Comparison of ENCODE assay signal across 27 mouse cellular contexts in the genomic region with DNA sequence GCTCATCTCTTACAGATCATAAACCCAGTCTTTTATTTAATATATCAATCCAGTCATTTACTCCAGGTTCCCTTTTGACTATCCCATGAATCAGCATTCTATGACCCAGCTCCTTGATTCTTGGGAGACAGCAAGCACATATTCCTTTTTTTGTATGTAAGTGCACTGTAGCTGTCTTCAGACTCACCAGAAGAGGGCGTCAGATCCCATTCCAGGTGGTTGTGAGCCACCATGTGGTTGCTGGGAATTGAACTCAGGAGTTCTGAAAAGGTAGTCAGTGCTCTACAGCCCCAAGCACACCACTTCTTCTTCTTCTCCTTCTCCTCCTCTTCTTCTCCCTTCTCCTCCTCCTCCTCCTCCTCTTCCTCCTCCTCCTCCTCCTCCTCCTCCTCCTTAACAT. TPM values are rescaled to one million over a fixed set of nuclear protein-coding genes. Genes with fewer than 3 reads are reported as not detected.
DNase-seq lines count a peak whose midpoint lies in the region; ATAC-seq and TF ChIP-seq lines count a peak whose summit lies in the region.
"Had no signal": no experiment of that assay in that cellular context is flagged by ENCODE, and none has a peak within 500 bp of the region (broad histone marks: within the 10 kb centered on the region; RNA-seq: fewer than 3 reads in every experiment).

No protein-coding gene starts in this region.

- H3K27ac ChIP-seq in layer of hippocampus, adult 2 months: no peak overlapping the region
- H3K27ac ChIP-seq in ES-Bruce4 (ENCODE audit: insufficient read depth, low read length): no peak overlapping the region
- H3K27ac ChIP-seq: forebrain, embryonic 15.5 days; hindbrain, embryonic 14.5 days; limb, embryonic 10.5 days; limb, embryonic 15.5 days; macrophage; midbrain, embryonic 13.5 days; neural tube, embryonic 15.5 days had no signal

- H3K4me3 ChIP-seq in layer of hippocampus, adult 2 months: no peak overlapping the region
- H3K4me3 ChIP-seq in ES-Bruce4 (ENCODE audit: low read depth, low read length): no peak overlapping the region
- H3K4me3 ChIP-seq: forebrain, embryonic 15.5 days; limb, embryonic 10.5 days; limb, embryonic 15.5 days; midbrain, embryonic 13.5 days; neural tube, embryonic 15.5 days had no signal

- H3K9ac ChIP-seq in ES-Bruce4 (ENCODE audit: low read depth, poor library complexity, severe bottlenecking): no peak overlapping the region
- H3K9ac ChIP-seq: forebrain, embryonic 15.5 days; hindbrain, embryonic 14.5 days; limb, embryonic 15.5 days; midbrain, embryonic 13.5 days; neural tube, embryonic 15.5 days had no signal

- no peaks in the 10 kb centered on the region for H3K4me1 ChIP-seq in ES-Bruce4 (ENCODE audit: control insufficient read depth, insufficient read depth, low read length)

- H3K36me3 ChIP-seq in ES-Bruce4 (ENCODE audit: control insufficient read depth, insufficient read depth, low read length, poor library complexity, severe bottlenecking): no peaks in the 10 kb centered on the region
- H3K36me3 ChIP-seq: forebrain, embryonic 15.5 days; limb, embryonic 10.5 days; limb, embryonic 15.5 days; midbrain, embryonic 13.5 days; neural tube, embryonic 15.5 days had no signal

- TF ChIP-seq EP300 in ES-Bruce4 (IDR thresholded peaks at IDR 0.05; ENCODE audit: insufficient read depth, low read depth, low read length): no peak

- no peak for ATAC-seq in CD4-positive, CD25-positive, alpha-beta regulatory T cell, adult 4 months
- ATAC-seq: forebrain, embryonic 15.5 days; inflammation-experienced regulatory T-cells, adult 6 months; midbrain, embryonic 13.5 days had no signal

- peak; percentile 25 for DNase-seq in CD4-positive, CD25-positive, alpha-beta regulatory T cell, adult 2 months (ENCODE audit: low read depth, low spot score)
- no peak for DNase-seq in layer of hippocampus, adult 2 months (ENCODE audit: low spot score in 2 of 2)
- DNase-seq in layer of hippocampus, postnatal 36 days: no peak
- peak; percentile 72 for DNase-seq in R1 (ENCODE audit: low read depth, low spot score)
- DNase-seq in T-cell, adult 2 months (ENCODE audit: low spot score): no peak
- DNase-seq in cerebellum, adult 9-10 months: no peak
- DNase-seq: adrenal gland, postnatal 10 days; cerebellum, adult 8-10 months; cerebellum, postnatal 36 days; gastrocnemius, postnatal 25 days; heart, adult 18-20 months; heart, postnatal 4 days; kidney, adult 9 months; kidney, postnatal 25 days; lung, postnatal 10 days; retina, postnatal 1 day; right cerebral cortex, postnatal 14 days had no signal

- TF ChIP-seq CTCF in layer of hippocampus, adult 2 months (conservative IDR thresholded peaks at IDR 0.05): peak; percentile 34
- peak; percentile 57 for TF ChIP-seq CTCF in ES-Bruce4 (IDR thresholded peaks at IDR 0.05; ENCODE audit: low read depth, low read length)

- H3K27me3 ChIP-seq in ES-Bruce4 (ENCODE audit: control insufficient read depth, insufficient read depth, low read length, poor library complexity, severe bottlenecking): no peaks in the 10 kb centered on the region
- H3K27me3 ChIP-seq: forebrain, embryonic 15.5 days; limb, embryonic 15.5 days; midbrain, embryonic 13.5 days; neural tube, embryonic 15.5 days had no signal

- no peaks in the 10 kb centered on the region for H3K9me3 ChIP-seq in ES-Bruce4 (replicated peaks; ENCODE audit: control insufficient read depth, insufficient read depth, low read length, poor library complexity, severe bottlenecking)
- H3K9me3 ChIP-seq: forebrain, embryonic 15.5 days; limb, embryonic 10.5 days; limb, embryonic 15.5 days; midbrain, embryonic 13.5 days; neural tube, embryonic 15.5 days had no signal

- no peak for TF ChIP-seq POLR2A in ES-Bruce4 (IDR thresholded peaks at IDR 0.05; ENCODE audit: insufficient read depth, low read length)

RNA-seq across cellular contexts. Expression of a gene that starts 3.9 kb away (rescaled TPM):
- polyA plus RNA-seq in CD4-positive, CD25-positive, alpha-beta regulatory T cell, adult 4 months (2017; shearing (Covaris generic)): 10 to 100 TPM; 24.1 to 32.9 TPM
- total RNA-seq in layer of hippocampus, adult 2 months (2021): 10 to 100 TPM in 1 of 2 experiments, 1 to 10 TPM in 1; 9.9 to 10.0 TPM
- total RNA-seq in layer of hippocampus, postnatal 36 days (2021): 10 to 100 TPM in 1 of 2 experiments, 1 to 10 TPM in 1; 8.8 to 10.8 TPM
- polyA plus RNA-seq in ES-Bruce4 (2011; ENCODE audit: insufficient read depth, insufficient read length, low read depth, missing spikeins): 11.7 and 14.4 TPM in 2 replicates

RNA-seq across cellular contexts. Expression of a gene that starts 17.3 kb away (rescaled TPM):
- polyA plus RNA-seq in CD4-positive, CD25-positive, alpha-beta regulatory T cell, adult 4 months (2017; shearing (Covaris generic)): 100 to 1,000 TPM; 779 to 910 TPM
- total RNA-seq in layer of hippocampus, adult 2 months (2021): 100 to 1,000 TPM; 361 to 383 TPM
- 100 to 1,000 TPM; 413 to 440 TPM for total RNA-seq in layer of hippocampus, postnatal 36 days (2021)
- polyA plus RNA-seq in ES-Bruce4 (2011; ENCODE audit: insufficient read depth, insufficient read length, low read depth, missing spikeins): 406 and 433 TPM in 2 replicates

RNA-seq across cellular contexts. Expression of a gene that starts 17.5 kb away (rescaled TPM):
- 10 to 100 TPM; 15.7 to 21.8 TPM for polyA plus RNA-seq in CD4-positive, CD25-positive, alpha-beta regulatory T cell, adult 4 months (2017; shearing (Covaris generic))
- total RNA-seq in layer of hippocampus, adult 2 months (2021): 10 to 100 TPM; 42.8 to 46.4 TPM
- total RNA-seq in layer of hippocampus, postnatal 36 days (2021): 10 to 100 TPM; 40.1 to 42.5 TPM
- polyA plus RNA-seq in ES-Bruce4 (2011; ENCODE audit: insufficient read depth, insufficient read length, low read depth, missing spikeins): 38.3 and 42.7 TPM in 2 replicates

RNA-seq across cellular contexts. Expression of a gene that starts 39.8 kb away (rescaled TPM):
- 10 to 100 TPM; 48.1 to 85.6 TPM for polyA plus RNA-seq in CD4-positive, CD25-positive, alpha-beta regulatory T cell, adult 4 months (2017; shearing (Covaris generic))
- 100 to 1,000 TPM; 152 to 157 TPM for total RNA-seq in layer of hippocampus, adult 2 months (2021)
- total RNA-seq in layer of hippocampus, postnatal 36 days (2021): 100 to 1,000 TPM; 144 to 145 TPM
- 1.9 and 2.7 TPM in 2 replicates for polyA plus RNA-seq in ES-Bruce4 (2011; ENCODE audit: insufficient read depth, insufficient read length, low read depth, missing spikeins)

Comparison
In these comparisons a context has a peak if more than half of its experiments do, and no peak if none do; other contexts are left out.
1. DNase-seq: peak in CD4-positive, CD25-positive, alpha-beta regulatory T cell, adult 2 months (single experiment) and R1 (single experiment); none in layer of hippocampus, adult 2 months (0 of 2), layer of hippocampus, postnatal 36 days (0 of 2), T-cell, adult 2 months (single experiment) and cerebellum, adult 9-10 months (single experiment).